Mouse (Mus musculus): ENCODE results near the gene Srprb. TPM values are rescaled to one million over a fixed set of nuclear protein-coding genes. Genes with fewer than 3 reads are reported as not detected.
"Not testable (repeated sequence)": the region's sequence is repeated elsewhere in the genome, so short reads cannot be mapped to it uniquely, and the experiment has no call there.

The Srprb gene
- polyA plus RNA-seq, 1 experiment from 2014 or later, result 63.4 TPM

GRCm38 (mm10) chr9:103174771-103175519, 27.0 kb downstream of the Srprb start:
- no peak overlapping the region for H3K4me2 ChIP-seq
- H3K4me3 ChIP-seq, result no peak overlapping the region
- H3K9ac ChIP-seq, result no peak overlapping the region
- peaks cover 4% of the 10 kb centered on the region for H3K4me1 ChIP-seq
- no peak for ATAC-seq (ENCODE audit: insufficient number of reproducible peaks, insufficient read depth, low FRiP score, low TSS enrichment, low read depth)
- H3K9me3 ChIP-seq, result no peaks in the 10 kb centered on the region
- H3K27me3 ChIP-seq, result no peaks in the 10 kb centered on the region
- H3K27ac ChIP-seq, result no peak overlapping the region
- no peaks in the 10 kb centered on the region for H3K36me3 ChIP-seq
- WGBS, result 66% methylated on average over 6 of the region's 6 CpGs

GRCm38 (mm10) chr9:103168771-103169170, 33.2 kb downstream of the Srprb start:
- 74% methylated on average over 7 of the region's 7 CpGs for WGBS
- H3K27me3 ChIP-seq, result no peaks in the 10 kb centered on the region
- no peaks in the 10 kb centered on the region for H3K36me3 ChIP-seq
- ATAC-seq (ENCODE audit: insufficient number of reproducible peaks, insufficient read depth, low FRiP score, low TSS enrichment, low read depth), result no peak
- no peak overlapping the region for H3K4me2 ChIP-seq
- H3K27ac ChIP-seq, result no peak overlapping the region
- no peaks in the 10 kb centered on the region for H3K4me1 ChIP-seq
- H3K9ac ChIP-seq, result no peak overlapping the region
- no peaks in the 10 kb centered on the region for H3K9me3 ChIP-seq
- no peak overlapping the region for H3K4me3 ChIP-seq

GRCm38 (mm10) chr9:103168046-103168445, 33.9 kb downstream of the Srprb start:
- Histone ChIP-seq H3K27ac (no peak overlapping the region), H3K4me3 (no peak overlapping the region), H3K27me3 (no peaks in the 10 kb centered on the region), H3K9ac (no peak overlapping the region), H3K4me2 (no peak overlapping the region), H3K4me1 (peaks cover under 1% of the 10 kb centered on the region; the same call in 1 of the 2 replicates), H3K9me3 (no peaks in the 10 kb centered on the region), H3K36me3 (peaks cover 3% of the 10 kb centered on the region; the same call in 1 of the 2 replicates)
- ATAC-seq (ENCODE audit: insufficient number of reproducible peaks, insufficient read depth, low FRiP score, low TSS enrichment, low read depth), result no peak
- 82% methylated on average over 6 of the region's 6 CpGs for WGBS

- Histone ChIP-seq H3K9ac (no peak overlapping the region), H3K27ac (no peak overlapping the region), H3K4me1 (peaks cover 4% of the 10 kb centered on the region; the same call in 1 of the 2 replicates), H3K36me3 (peaks cover 3% of the 10 kb centered on the region), H3K4me3 (no peak overlapping the region), H3K9me3 (no peaks in the 10 kb centered on the region), H3K27me3 (no peaks in the 10 kb centered on the region), H3K4me2 (no peak overlapping the region)
- WGBS, result 73% methylated on average over 15 of the region's 15 CpGs
- ATAC-seq (ENCODE audit: insufficient number of reproducible peaks, insufficient read depth, low FRiP score, low TSS enrichment, low read depth), result no peak
Observed at GRCm38 (mm10) chr9:103163806-103164205, 38.1 kb downstream of the Srprb start.

- not testable (repeated sequence) for H3K9me3 ChIP-seq; H3K27me3 ChIP-seq; H3K27ac ChIP-seq; ATAC-seq (ENCODE audit: insufficient number of reproducible peaks, insufficient read depth, low FRiP score, low TSS enrichment, low read depth); H3K36me3 ChIP-seq; H3K4me1 ChIP-seq; H3K9ac ChIP-seq; H3K4me3 ChIP-seq; H3K4me2 ChIP-seq
- 77% methylated on average over 7 of the region's 7 CpGs for WGBS
Observed at GRCm38 (mm10) chr9:103155158-103155557, 46.8 kb downstream of the Srprb start.

- no peak overlapping the region for H3K27ac ChIP-seq
- H3K9me3 ChIP-seq, result no peaks in the 10 kb centered on the region
- H3K4me3 ChIP-seq, result no peak overlapping the region
- H3K36me3 ChIP-seq, result no peaks in the 10 kb centered on the region
- H3K4me1 ChIP-seq, result no peaks in the 10 kb centered on the region
- WGBS, result 92% methylated on average over 2 of the region's 2 CpGs
- no peak overlapping the region for H3K9ac ChIP-seq
- H3K27me3 ChIP-seq, result no peaks in the 10 kb centered on the region
- no peak overlapping the region for H3K4me2 ChIP-seq
- ATAC-seq (ENCODE audit: insufficient number of reproducible peaks, insufficient read depth, low FRiP score, low TSS enrichment, low read depth), result no peak
Observed at GRCm38 (mm10) chr9:103154568-103154967, 47.4 kb downstream of the Srprb start.

- no peaks in the 10 kb centered on the region for H3K4me1 ChIP-seq
Observed at GRCm38 (mm10) chr9:103153286-103153685, 48.7 kb downstream of the Srprb start.

GRCm38 (mm10) chr9:103149074-103149799, 52.7 kb downstream of the Srprb start:
- ATAC-seq (ENCODE audit: insufficient number of reproducible peaks, insufficient read depth, low FRiP score, low TSS enrichment, low read depth), result no peak
- no peak overlapping the region for H3K27ac ChIP-seq
- 88% methylated on average over 12 of the region's 12 CpGs for WGBS
- no peak overlapping the region for H3K4me2 ChIP-seq
- no peak overlapping the region for H3K9ac ChIP-seq
- no peaks in the 10 kb centered on the region for H3K9me3 ChIP-seq
- H3K36me3 ChIP-seq, result no peaks in the 10 kb centered on the region
- H3K4me1 ChIP-seq, result peaks cover 19% of the 10 kb centered on the region
- H3K27me3 ChIP-seq, result 0 out of 2 replicates have a peak, but pooled peaks cover 4% of the 10 kb centered on the region
- no peak overlapping the region for H3K4me3 ChIP-seq

More at GRCm38 (mm10) chr9:103153286-103153685, 48.7 kb downstream of the Srprb start:
- no peaks in the 10 kb centered on the region for H3K9me3 ChIP-seq
- no peak for ATAC-seq (ENCODE audit: insufficient number of reproducible peaks, insufficient read depth, low FRiP score, low TSS enrichment, low read depth)
- 80% methylated on average over 5 of the region's 5 CpGs for WGBS
- no peaks in the 10 kb centered on the region for H3K36me3 ChIP-seq
- H3K27ac ChIP-seq, result no peak overlapping the region
- H3K4me3 ChIP-seq, result no peak overlapping the region
- no peak overlapping the region for H3K4me2 ChIP-seq
- H3K27me3 ChIP-seq, result no peaks in the 10 kb centered on the region
- H3K9ac ChIP-seq, result no peak overlapping the region

GRCm38 (mm10) chr9:103147103-103147502, 54.8 kb downstream of the Srprb start:
- H3K27me3 ChIP-seq, result 0 out of 2 replicates have a peak, but pooled peaks cover 4% of the 10 kb centered on the region
- H3K4me3 ChIP-seq, result no peak overlapping the region
- H3K4me2 ChIP-seq, result peak overlapping the region; percentile 30
- no peak overlapping the region for H3K27ac ChIP-seq
- no peak overlapping the region for H3K9ac ChIP-seq
- no peaks in the 10 kb centered on the region for H3K36me3 ChIP-seq
- 58% methylated on average over 13 of the region's 13 CpGs for WGBS
- no peak for ATAC-seq (ENCODE audit: insufficient number of reproducible peaks, insufficient read depth, low FRiP score, low TSS enrichment, low read depth)
- H3K9me3 ChIP-seq, result no peaks in the 10 kb centered on the region
- H3K4me1 ChIP-seq, result peaks cover 19% of the 10 kb centered on the region

- Histone ChIP-seq H3K27me3 (0 out of 2 replicates have a peak, but pooled peaks cover 4% of the 10 kb centered on the region), H3K4me1 (peaks cover 19% of the 10 kb centered on the region), H3K4me3 (no peak overlapping the region), H3K9ac (no peak overlapping the region), H3K36me3 (no peaks in the 10 kb centered on the region), H3K4me2 (peak overlapping the region; percentile 30), H3K27ac (no peak overlapping the region), H3K9me3 (no peaks in the 10 kb centered on the region)
- no peak for ATAC-seq (ENCODE audit: insufficient number of reproducible peaks, insufficient read depth, low FRiP score, low TSS enrichment, low read depth)
- WGBS, result 18% methylated on average over 9 of the region's 9 CpGs
Observed at GRCm38 (mm10) chr9:103146703-103147102, 55.2 kb downstream of the Srprb start.

GRCm38 (mm10) chr9:103146257-103146656, 55.7 kb downstream of the Srprb start:
- no peaks in the 10 kb centered on the region for H3K9me3 ChIP-seq
- WGBS, result 79% methylated on average over 10 of the region's 10 CpGs
- no peak for ATAC-seq (ENCODE audit: insufficient number of reproducible peaks, insufficient read depth, low FRiP score, low TSS enrichment, low read depth)
- H3K27ac ChIP-seq, result no peak overlapping the region
- H3K27me3 ChIP-seq, result 0 out of 2 replicates have a peak, but pooled peaks cover 4% of the 10 kb centered on the region
- no peak overlapping the region for H3K4me3 ChIP-seq
- no peak overlapping the region for H3K9ac ChIP-seq
- H3K4me1 ChIP-seq, result peaks cover 19% of the 10 kb centered on the region
- H3K36me3 ChIP-seq, result no peaks in the 10 kb centered on the region
- H3K4me2 ChIP-seq, result no peak overlapping the region

All from embryonic facial prominence, embryonic 13.5 days (tissue).